Mouse (Mus musculus): ENCODE measurements around the gene Olfr161.
"Not testable (repeated sequence)": the region's sequence is repeated elsewhere in the genome, so short reads cannot be mapped to it uniquely, and the experiment has no call there.

Gene Olfr161

DNA sequence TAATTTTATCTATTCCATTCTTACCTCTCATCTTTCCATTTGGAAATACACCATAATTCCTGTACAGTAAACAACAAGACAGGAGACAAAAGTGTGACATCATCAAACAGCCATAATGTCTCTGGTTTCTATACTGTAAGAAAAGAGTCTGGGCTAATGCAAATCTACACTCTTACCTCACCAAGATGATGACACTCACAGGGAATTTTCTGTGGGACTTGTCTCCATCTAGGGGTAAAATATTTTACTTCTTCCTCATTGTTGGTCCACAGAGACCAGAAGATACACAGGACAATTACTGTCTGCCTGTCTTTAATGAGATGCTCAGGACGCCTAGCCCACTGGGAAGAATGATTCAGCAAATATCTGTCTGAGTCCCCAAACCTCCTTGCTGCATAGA, at the start of gene Olfr161:
Gene Olfr161, plus strand, starts transcription at position 352 of the 400 bp plus-strand sequence.
- no peak for DNase-seq (ENCODE audit: low read depth)

DNA sequence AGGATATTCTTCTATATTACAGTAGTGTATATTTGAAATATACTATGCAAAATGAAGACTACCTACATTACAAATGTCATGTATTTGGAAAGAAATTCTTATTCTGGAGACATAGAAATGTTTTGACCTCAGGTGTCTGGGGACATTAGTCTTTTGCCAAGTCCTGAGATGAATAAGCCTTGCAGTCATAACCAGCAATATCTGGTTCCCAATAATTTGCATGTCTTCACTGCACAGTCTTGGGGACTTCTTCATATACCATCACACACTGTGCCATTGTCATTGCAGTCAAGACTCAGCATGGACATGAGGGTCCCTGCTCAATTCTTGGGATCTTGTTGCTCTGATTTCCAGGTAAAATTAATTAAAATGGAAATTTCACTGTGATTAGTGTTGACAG, 27.3 kb upstream of the Olfr161 start:
- DNase-seq (ENCODE audit: low read depth): no peak

DNA sequence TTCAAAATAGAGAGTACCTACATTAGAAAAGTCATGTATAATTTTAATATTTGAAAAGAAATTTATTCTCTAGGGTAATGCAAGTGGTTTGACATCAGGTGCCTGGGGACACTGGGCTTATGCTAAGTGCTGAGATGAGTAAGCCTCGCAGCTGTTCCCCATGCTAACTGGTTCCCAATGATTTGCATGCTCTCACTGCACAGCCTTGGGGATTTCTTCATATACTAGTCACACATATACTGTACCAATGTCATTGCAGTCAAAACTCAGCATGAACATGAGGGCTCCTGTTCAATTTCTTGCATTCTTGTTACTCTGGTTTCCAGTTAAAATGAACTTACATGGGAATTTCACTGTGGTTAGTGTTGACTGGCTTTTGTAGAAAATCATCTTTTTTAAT, 13.2 kb upstream of the Olfr161 start:
- not testable (repeated sequence) for DNase-seq (ENCODE audit: low read depth)

DNA sequence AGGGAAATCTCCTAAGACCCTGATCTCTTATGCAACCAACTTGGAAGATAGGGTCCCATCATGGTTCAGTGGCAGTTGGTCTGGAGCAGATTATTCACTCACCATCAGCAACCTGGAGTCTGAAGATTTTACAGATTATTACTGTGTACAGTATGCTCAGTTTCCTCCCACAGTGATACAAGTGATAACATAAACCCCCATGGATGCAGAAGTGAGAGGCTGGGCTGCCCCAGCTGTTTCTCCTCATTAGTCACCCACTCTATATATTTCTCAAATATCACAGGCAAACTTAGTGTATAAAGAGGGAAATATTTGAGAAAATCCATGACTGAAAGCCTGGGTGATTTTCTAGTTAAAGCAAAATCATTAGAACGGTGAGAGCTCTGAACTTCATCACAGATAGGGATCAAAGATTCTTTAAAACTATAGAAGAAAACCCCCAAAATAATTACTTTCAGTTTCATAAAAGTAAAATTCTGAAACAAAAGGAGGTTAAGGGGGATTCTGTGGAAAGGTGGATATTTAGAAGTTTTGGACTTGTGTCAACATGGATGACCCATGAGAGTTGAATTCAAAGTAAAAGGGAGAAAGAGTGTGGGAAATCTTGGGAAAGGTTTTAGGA, 12.5 kb upstream of the Olfr161 start:
- DNase-seq (ENCODE audit: low read depth): not testable (repeated sequence)

DNA sequence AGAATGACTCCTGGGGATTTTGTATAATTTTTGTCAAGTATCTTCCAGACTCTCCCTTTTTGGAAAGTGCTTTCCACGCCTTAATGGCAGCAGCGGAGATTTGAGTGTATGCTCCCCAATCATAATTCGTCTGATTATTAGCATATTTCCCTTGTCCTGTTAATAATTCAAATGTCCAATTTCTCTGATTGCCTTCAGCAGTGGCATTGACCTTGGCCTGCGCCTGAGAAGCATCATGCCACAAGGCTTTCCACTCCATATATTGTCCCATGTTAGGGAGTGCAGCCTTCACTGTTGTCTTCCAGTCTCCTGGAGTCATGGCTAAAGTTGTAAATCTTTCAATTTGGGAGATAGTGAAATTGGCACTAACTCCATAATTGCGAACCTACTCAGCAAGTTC, 40.5 kb downstream of the Olfr161 start:
- DNase-seq (ENCODE audit: low read depth): not testable (repeated sequence)

DNA sequence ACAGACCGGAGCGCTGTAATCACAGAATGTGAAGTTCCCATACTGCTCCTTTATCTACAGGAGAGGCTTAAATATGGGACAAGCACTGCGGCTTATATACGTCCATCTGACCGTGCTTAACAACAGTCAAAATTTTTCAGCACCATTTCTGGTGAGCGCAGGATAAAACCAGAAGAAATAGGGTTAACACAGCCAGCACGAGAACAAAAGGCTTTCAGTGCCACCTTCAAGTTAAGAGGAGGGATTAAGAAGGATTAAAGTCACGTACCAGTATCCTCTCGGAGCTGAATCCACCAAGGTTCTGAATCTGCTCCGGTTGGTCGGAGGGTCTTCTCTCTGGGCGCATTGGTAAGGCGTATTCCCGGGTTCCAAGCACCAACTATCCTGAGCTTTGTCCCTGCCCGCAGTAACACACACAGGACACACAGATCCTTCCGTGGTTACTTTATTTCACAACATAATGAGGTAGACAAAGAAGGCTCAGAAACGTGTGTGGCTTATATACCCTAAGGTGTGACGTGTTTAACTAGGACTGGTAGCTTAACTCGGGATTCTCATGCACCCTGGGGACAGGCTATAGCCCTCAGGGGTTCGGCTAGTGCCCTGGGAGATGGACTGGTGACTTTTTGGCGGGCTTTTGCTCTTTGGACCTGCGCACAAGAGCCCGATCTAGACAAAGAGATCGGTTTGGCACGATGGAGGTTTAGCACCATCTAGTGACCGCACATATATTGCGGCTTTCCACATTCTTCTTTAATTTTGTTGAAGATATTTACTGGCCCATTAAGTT, 41.9 kb downstream of the Olfr161 start:
- DNase-seq (ENCODE audit: low read depth): peak; percentile 51
